Mouse (Mus musculus) adrenal gland, adult 10 weeks (tissue): Measurements from ENCODE around the gene Olfr8. TPM values are rescaled to one million over a fixed set of nuclear protein-coding genes. Genes with fewer than 3 reads are reported as not detected.

Experiments
- polyA plus RNA-seq: library from polyadenylated mRNA; stranded (reverse); fragments of 350-450 nt; fragmentation: Illumina TruSeq; extraction: RNeasy Lipid Tissue Mini Kit (QIAGEN cat#74804); gene quantifications from one replicate; pipeline ENCODE4 v1.2.3, GENCODE M21; 2014; ENCODE audit warnings: low read depth, low replicate concordance

Gene Olfr8
- polyA plus RNA-seq = not detected

GRCm38 (mm10) chr10:78950336-78950735 lies at the start of gene Olfr8:
Gene Olfr8, plus strand, starts transcription at chr10:78950636.

GRCm38 (mm10) chr10:78912871-78913270 lies 37.6 kb upstream of the Olfr8 start, which contains the start of gene Olfr1354:
Gene Olfr1354, plus strand, starts transcription at chr10:78913171.

GRCm38 (mm10) chr10:78963009-78963408 lies 12.6 kb downstream of the Olfr8 start, which contains the start of gene Olfr1353:
Gene Olfr1353, plus strand, starts transcription at chr10:78963309.

GRCm38 (mm10) chr10:78980750-78981149 lies 30.3 kb downstream of the Olfr8 start, which contains the start of gene Olfr1352:
Gene Olfr1352, plus strand, starts transcription at chr10:78981050.

Other genes with a start within 250 kb of the Olfr8 start
- not detected for gene Casp14, start 232.3 kb upstream of the Olfr8 start, polyA plus RNA-seq
- not detected for gene Ccdc105, start 197.6 kb upstream of the Olfr8 start, polyA plus RNA-seq
- gene Slc1a6, start 170.1 kb upstream of the Olfr8 start, polyA plus RNA-seq = not detected
- gene Olfr1356, start 98.5 kb upstream of the Olfr8 start, polyA plus RNA-seq = not detected
- not detected for gene Olfr1355, start 75.1 kb upstream of the Olfr8 start, polyA plus RNA-seq
- gene Olfr1354, start 37.5 kb upstream of the Olfr8 start, polyA plus RNA-seq = not detected
- not detected for gene Olfr1353, start 12.7 kb downstream of the Olfr8 start, polyA plus RNA-seq
- not detected for gene Olfr1352, start 30.4 kb downstream of the Olfr8 start, polyA plus RNA-seq
- gene Olfr1351, start 61.8 kb downstream of the Olfr8 start, polyA plus RNA-seq = not detected
- not detected for gene Olfr57, start 78.1 kb downstream of the Olfr8 start, polyA plus RNA-seq
- 64.9 TPM for gene 2610008E11Rik, start 147.0 kb downstream of the Olfr8 start, polyA plus RNA-seq
- not detected for gene Vmn2r80, start 198.1 kb downstream of the Olfr8 start, polyA plus RNA-seq